16 mouse cellular contexts compared by ENCODE assay signal in genomic region chr12:4595055-4595454, GRCm38 (mm10). TPM values are rescaled to one million over a fixed set of nuclear protein-coding genes. Genes with fewer than 3 reads are reported as not detected.
DNase-seq lines count a peak whose midpoint lies in the region; ATAC-seq and TF ChIP-seq lines count a peak whose summit lies in the region.
"Had no signal": no experiment of that assay in that cellular context is flagged by ENCODE, and none has a peak within 500 bp of the region (broad histone marks: within the 10 kb centered on the region; RNA-seq: fewer than 3 reads in every experiment).

No protein-coding gene starts in this region.

- H3K27ac ChIP-seq in kidney, postnatal 0 days = no peak overlapping the region
- no peak overlapping the region for H3K27ac ChIP-seq in kidney, adult 2 months (ENCODE audit: insufficient read depth, low read depth, low read length)
- H3K27ac ChIP-seq in MEL (ENCODE audit: control insufficient read depth, low read depth, low read length) = peak overlapping the region; percentile 16; the same call in 1 of the 2 replicates
- H3K27ac ChIP-seq in liver, embryonic 15.5 days (replicated peaks) = no peak overlapping the region
- H3K27ac ChIP-seq in stomach, postnatal 0 days (replicated peaks) = no peak overlapping the region
- no peak overlapping the region for H3K27ac ChIP-seq in midbrain, embryonic 14.5 days (replicated peaks; ENCODE audit: low read depth, low read length)
- H3K27ac ChIP-seq: forebrain, embryonic 13.5 days had no signal

- H3K36me3 ChIP-seq in kidney, postnatal 0 days (ENCODE audit: insufficient read depth, low read length) = no peaks in the 10 kb centered on the region
- no peaks in the 10 kb centered on the region for H3K36me3 ChIP-seq in kidney, adult 2 months (ENCODE audit: control insufficient read depth, insufficient read depth, low read length)
- H3K36me3 ChIP-seq in MEL (ENCODE audit: control insufficient read depth in 1 of 2, insufficient read depth in 2 of 2, low read length in 2 of 2) = peaks cover 0 to 22% of the 10 kb centered on the region in 2 experiments; a peak in 2 of 4 replicates
- no peaks in the 10 kb centered on the region for H3K36me3 ChIP-seq in liver, embryonic 15.5 days (replicated peaks)
- H3K36me3 ChIP-seq in stomach, postnatal 0 days (ENCODE audit: control insufficient read depth, insufficient read depth, low read length) = no peaks in the 10 kb centered on the region
- H3K36me3 ChIP-seq in midbrain, embryonic 14.5 days (ENCODE audit: control insufficient read depth, insufficient read depth, low read length) = no peaks in the 10 kb centered on the region

- H3K4me1 ChIP-seq in kidney, postnatal 0 days (replicated peaks; ENCODE audit: insufficient read depth, low read length) = peaks cover 12% of the 10 kb centered on the region
- peaks cover 23% of the 10 kb centered on the region for H3K4me1 ChIP-seq in kidney, adult 2 months (ENCODE audit: control insufficient read depth, insufficient read depth, low read length)
- H3K4me1 ChIP-seq in MEL (ENCODE audit: control insufficient read depth in 1 of 2, insufficient read depth in 2 of 2, low read length in 2 of 2) = peaks cover 3 to 6% of the 10 kb centered on the region in 2 experiments
- H3K4me1 ChIP-seq in liver, embryonic 15.5 days (replicated peaks) = peaks cover 40% of the 10 kb centered on the region
- H3K4me1 ChIP-seq in stomach, postnatal 0 days (replicated peaks; ENCODE audit: control insufficient read depth, insufficient read depth) = no peaks in the 10 kb centered on the region; the same call in 1 of the 2 replicates
- H3K4me1 ChIP-seq in midbrain, embryonic 14.5 days (ENCODE audit: control insufficient read depth, insufficient read depth, low read length) = peaks cover 7% of the 10 kb centered on the region; the same call in 1 of the 2 replicates

- peak overlapping the region; percentile 25 for H3K4me2 ChIP-seq in kidney, postnatal 0 days (ENCODE audit: low read length)
- H3K4me2 ChIP-seq in liver, embryonic 15.5 days = peak overlapping the region; percentile 18; the same call in 1 of the 2 replicates
- H3K4me2 ChIP-seq in stomach, postnatal 0 days (replicated peaks; ENCODE audit: low read depth) = no peak overlapping the region
- H3K4me2 ChIP-seq in midbrain, embryonic 14.5 days (ENCODE audit: low read length) = no peak overlapping the region
- H3K4me2 ChIP-seq: forebrain, embryonic 13.5 days had no signal

- no peak overlapping the region for H3K4me3 ChIP-seq in kidney, postnatal 0 days (replicated peaks; ENCODE audit: low read depth, low read length)
- no peak overlapping the region for H3K4me3 ChIP-seq in kidney, adult 2 months (ENCODE audit: insufficient read depth, low read depth, low read length)
- peak overlapping the region in 1 of 2 experiments; percentile 88; a peak in 2 of 4 replicates for H3K4me3 ChIP-seq in MEL (ENCODE audit: control insufficient read depth in 1 of 2, insufficient read depth in 1 of 2, low read depth in 2 of 2, low read length in 2 of 2)
- H3K4me3 ChIP-seq in liver, embryonic 15.5 days (replicated peaks) = no peak overlapping the region
- H3K4me3 ChIP-seq in stomach, postnatal 0 days (ENCODE audit: low read depth, low read length) = no peak overlapping the region
- H3K4me3 ChIP-seq in midbrain, embryonic 14.5 days (replicated peaks; ENCODE audit: low read depth, low read length) = no peak overlapping the region
- H3K4me3 ChIP-seq: forebrain, embryonic 13.5 days had no signal

- H3K9me3 ChIP-seq in kidney, postnatal 0 days (replicated peaks; ENCODE audit: low read length) = no peaks in the 10 kb centered on the region
- H3K9me3 ChIP-seq in MEL (replicated peaks; ENCODE audit: insufficient read depth, low read length) = no peaks in the 10 kb centered on the region
- H3K9me3 ChIP-seq in liver, embryonic 15.5 days (replicated peaks) = no peaks in the 10 kb centered on the region
- no peaks in the 10 kb centered on the region for H3K9me3 ChIP-seq in stomach, postnatal 0 days (ENCODE audit: control insufficient read depth, low read length)
- no peaks in the 10 kb centered on the region for H3K9me3 ChIP-seq in midbrain, embryonic 14.5 days (ENCODE audit: control insufficient read depth, low read length)
- H3K9me3 ChIP-seq: forebrain, embryonic 13.5 days had no signal

- no peak overlapping the region for H3K9ac ChIP-seq in kidney, postnatal 0 days (ENCODE audit: low read depth, low read length)
- H3K9ac ChIP-seq in MEL (ENCODE audit: control insufficient read depth, low read depth, low read length, poor library complexity, severe bottlenecking) = peak overlapping the region; percentile 42
- H3K9ac ChIP-seq in liver, embryonic 15.5 days = no peak overlapping the region
- no peak overlapping the region for H3K9ac ChIP-seq in stomach, postnatal 0 days (ENCODE audit: low read length)
- no peak overlapping the region for H3K9ac ChIP-seq in midbrain, embryonic 14.5 days (replicated peaks; ENCODE audit: low read length)
- H3K9ac ChIP-seq: forebrain, embryonic 13.5 days had no signal

- TF ChIP-seq EP300 in MEL (IDR thresholded peaks at IDR 0.05; ENCODE audit: low read depth in 1 of 2, low read length in 2 of 2) = peak; percentile 42 to 70; a peak in 3 of 4 replicates
- no peak for TF ChIP-seq EP300 in stomach, postnatal 0 days (optimal IDR thresholded peaks at IDR 0.05)

- no peak for TF ChIP-seq POLR2A in kidney, adult 2 months (IDR thresholded peaks at IDR 0.05; ENCODE audit: low read depth, low read length)
- TF ChIP-seq POLR2A in MEL (IDR thresholded peaks at IDR 0.05; ENCODE audit: control insufficient read depth in 1 of 2, insufficient read depth in 1 of 2, low read depth in 1 of 2, low read length in 2 of 2, poor library complexity in 1 of 2) = no peak

- no peaks in the 10 kb centered on the region for H3K27me3 ChIP-seq in kidney, postnatal 0 days (ENCODE audit: insufficient read depth, low read length)
- no peaks in the 10 kb centered on the region for H3K27me3 ChIP-seq in kidney, adult 2 months (replicated peaks; ENCODE audit: control insufficient read depth, insufficient read depth, low read length)
- H3K27me3 ChIP-seq in MEL (ENCODE audit: control insufficient read depth in 1 of 2, insufficient read depth in 2 of 2, low read length in 2 of 2) = no peaks in the 10 kb centered on the region
- no peaks in the 10 kb centered on the region for H3K27me3 ChIP-seq in liver, embryonic 15.5 days
- H3K27me3 ChIP-seq in stomach, postnatal 0 days (ENCODE audit: control insufficient read depth, insufficient read depth, low read length) = no peaks in the 10 kb centered on the region
- no peaks in the 10 kb centered on the region for H3K27me3 ChIP-seq in midbrain, embryonic 14.5 days (ENCODE audit: control insufficient read depth, insufficient read depth, low read length)
- H3K27me3 ChIP-seq: forebrain, embryonic 13.5 days had no signal

- WGBS in kidney, postnatal 0 days = 47% methylated on average over 6 of the region's 6 CpGs
- 36% methylated on average over 6 of the region's 6 CpGs for WGBS in kidney, adult 2 months
- 20% methylated on average over 6 of the region's 6 CpGs for WGBS in liver, embryonic 15.5 days (ENCODE audit: insufficient replicate concordance)
- WGBS in stomach, postnatal 0 days = 49% methylated on average over 6 of the region's 6 CpGs
- 83% methylated on average over 6 of the region's 6 CpGs for WGBS in midbrain, embryonic 14.5 days

- DNase-seq in kidney, postnatal 0 days (ENCODE audit: low spot score) = peak; percentile 36
- DNase-seq in kidney, adult 2 months = no peak
- DNase-seq in A20 (ENCODE audit: low read depth, low spot score) (peak; percentile 84), MEL (ENCODE audit: low read depth, low spot score) (peak; percentile 89)
- DNase-seq in stomach, postnatal 0 days (ENCODE audit: low spot score) = no peak
- DNase-seq in cerebellum, postnatal 36 days = no peak
- no peak for DNase-seq in midbrain, embryonic 14.5 days
- DNase-seq: adrenal gland, adult 8-10 months had no signal

- ATAC-seq in kidney, postnatal 0 days (replicated peaks; ENCODE audit: low FRiP score, low read depth) = no peak
- ATAC-seq in liver, embryonic 15.5 days (ENCODE audit: insufficient read depth) = no peak
- ATAC-seq in stomach, postnatal 0 days (ENCODE audit: low FRiP score, low TSS enrichment) = no peak
- ATAC-seq in midbrain, embryonic 14.5 days (ENCODE audit: low FRiP score, low TSS enrichment) = no peak
- ATAC-seq: forebrain, embryonic 13.5 days had no signal

- peaks cover 47% of the 10 kb centered on the region for H3K79me2 ChIP-seq in MEL (ENCODE audit: control insufficient read depth, insufficient read depth, low read length, poor library complexity)

- TF ChIP-seq RAD21 in MEL (IDR thresholded peaks at IDR 0.05; ENCODE audit: low read depth, low read length) = no peak

- no peak for TF ChIP-seq CTCF in kidney, postnatal 0 days (IDR thresholded peaks at IDR 0.05; ENCODE audit: low read depth)
- TF ChIP-seq CTCF in kidney, adult 2 months (conservative IDR thresholded peaks at IDR 0.05; ENCODE audit: insufficient read depth, insufficient read length, low read depth, low read length) = no peak
- TF ChIP-seq CTCF in MEL (IDR thresholded peaks at IDR 0.05 in 2 of 3, conservative IDR thresholded peaks at IDR 0.05 in 1 of 3; ENCODE audit: control insufficient read depth in 1 of 3, insufficient read depth in 1 of 3, low read depth in 2 of 3, low read length in 3 of 3, poor library complexity in 1 of 3, severe bottlenecking in 1 of 3) = no peak
- TF ChIP-seq CTCF in stomach, postnatal 0 days (IDR thresholded peaks at IDR 0.05; ENCODE audit: low read depth) = no peak

TF ChIP-seq in MEL, 35 proteins besides CTCF, POLR2A, EP300 and RAD21 (continues in another document):
- peak; percentile 95 for TF ChIP-seq SIN3A (IDR thresholded peaks at IDR 0.05; ENCODE audit: low read length)

RNA-seq across cellular contexts. Expression of gene Gm3625, which starts 2.3 kb away (rescaled TPM):
- polyA plus RNA-seq in kidney, postnatal 0 days (2015; fragmentation: Nextera tagmentation; extraction: Ambion mirVana) = not detected in 2 replicates
- not detected in 2 replicates for polyA plus RNA-seq in kidney, adult 2 months (2012; rRNA removed)
- total RNA-seq in MEL (2012; rRNA removed) = not detected in 2 replicates
- not detected for polyA plus RNA-seq in MEL (2012; ENCODE audit: insufficient read depth in 1 of 2, insufficient read length in 2 of 2, low read depth in 1 of 2, low replicate concordance in 2 of 2, missing spikeins in 1 of 2)
- not detected in 2 replicates for polyA plus RNA-seq in liver, embryonic 15.5 days (2015; fragmentation: Nextera tagmentation; extraction: Ambion mirVana)
- polyA plus RNA-seq in stomach, postnatal 0 days (2015; fragmentation: Nextera tagmentation; extraction: Ambion mirVana) = not detected in 2 replicates
- not detected in 2 replicates for polyA plus RNA-seq in midbrain, embryonic 14.5 days (2014; fragmentation: Nextera tagmentation; extraction: Ambion mirVana)
- total RNA-seq: adrenal gland, adult 8-10 months; ES-E14; gastrocnemius, postnatal 4 days; layer of hippocampus, adult 8-10 months had no signal
- polyA plus RNA-seq: embryonic facial prominence, embryonic 11.5 days; forebrain, embryonic 13.5 days; liver, embryonic 16.5 days; stomach, embryonic 14.5 days had no signal

RNA-seq across cellular contexts. Expression of gene Itsn2, which starts 2.6 kb away (rescaled TPM):
- polyA plus RNA-seq in kidney, postnatal 0 days (2015; fragmentation: Nextera tagmentation; extraction: Ambion mirVana) = 33.2 and 35.7 TPM in 2 replicates
- 29.5 and 35.4 TPM in 2 replicates for polyA plus RNA-seq in kidney, adult 2 months (2012; rRNA removed)
- 40.1 and 41.9 TPM in 2 replicates for total RNA-seq in MEL (2012; rRNA removed)
- polyA plus RNA-seq in MEL (2012; ENCODE audit: insufficient read depth in 1 of 2, insufficient read length in 2 of 2, low read depth in 1 of 2, low replicate concordance in 2 of 2, missing spikeins in 1 of 2) = 100 to 1,000 TPM in 1 of 2 experiments, 10 to 100 TPM in 1; 47.5 to 218 TPM
- 19.9 and 20.5 TPM in 2 replicates for polyA plus RNA-seq in liver, embryonic 15.5 days (2015; fragmentation: Nextera tagmentation; extraction: Ambion mirVana)
- 23.3 and 26.9 TPM in 2 replicates for polyA plus RNA-seq in stomach, postnatal 0 days (2015; fragmentation: Nextera tagmentation; extraction: Ambion mirVana)
- 19.9 and 21.2 TPM in 2 replicates for polyA plus RNA-seq in midbrain, embryonic 14.5 days (2014; fragmentation: Nextera tagmentation; extraction: Ambion mirVana)

Comparison
In these comparisons a context has a peak if more than half of its experiments do, and no peak if none do; other contexts are left out.
1. DNase-seq: peak in kidney, postnatal 0 days (single experiment), A20 (single experiment) and MEL (single experiment); none in kidney, adult 2 months (single experiment), stomach, postnatal 0 days (single experiment), cerebellum, postnatal 36 days (0 of 2) and midbrain, embryonic 14.5 days (single experiment).
2. H3K4me2 ChIP-seq: peak in kidney, postnatal 0 days (single experiment) and liver, embryonic 15.5 days (single experiment); none in stomach, postnatal 0 days (single experiment) and midbrain, embryonic 14.5 days (single experiment).